Mouse (Mus musculus): ENCODE results near the gene Gls.
A peak's percentile ranks its signal among the peaks of the same experiment; 100 is the strongest.

The Gls gene

DNA sequence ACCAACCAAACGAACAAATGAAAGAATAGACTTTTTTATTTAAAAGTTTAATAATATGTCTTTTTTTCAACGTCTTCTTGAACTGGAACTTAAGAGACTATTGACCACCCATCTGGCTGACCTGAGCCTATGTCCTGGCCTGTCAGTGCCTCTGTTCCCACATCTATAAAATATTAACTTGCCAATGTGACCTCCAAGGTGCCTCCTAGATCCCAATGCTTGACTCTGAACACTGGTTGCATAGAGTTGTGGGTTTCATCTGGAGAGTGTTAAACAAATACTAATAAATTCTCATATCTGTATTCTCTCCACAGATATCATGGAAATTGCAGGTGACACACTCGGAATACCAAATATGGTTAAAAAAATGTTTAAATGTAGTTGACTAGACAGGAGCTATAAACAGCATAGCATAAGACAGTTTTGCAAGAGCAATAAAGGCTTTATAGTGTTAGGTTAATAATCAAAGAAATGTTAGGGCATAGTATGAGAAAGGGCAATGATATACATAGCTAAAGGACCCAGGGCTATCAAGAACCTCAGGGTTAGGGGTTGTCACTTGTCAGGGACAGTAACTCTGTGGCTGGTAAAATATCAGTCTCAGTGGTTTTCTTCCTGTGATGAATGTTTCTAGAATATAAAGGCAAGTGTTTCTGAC, 16.0 kb upstream of the Gls start:
- DNase-seq (ENCODE audit: low spot score in 2 of 2), result no peak

DNA sequence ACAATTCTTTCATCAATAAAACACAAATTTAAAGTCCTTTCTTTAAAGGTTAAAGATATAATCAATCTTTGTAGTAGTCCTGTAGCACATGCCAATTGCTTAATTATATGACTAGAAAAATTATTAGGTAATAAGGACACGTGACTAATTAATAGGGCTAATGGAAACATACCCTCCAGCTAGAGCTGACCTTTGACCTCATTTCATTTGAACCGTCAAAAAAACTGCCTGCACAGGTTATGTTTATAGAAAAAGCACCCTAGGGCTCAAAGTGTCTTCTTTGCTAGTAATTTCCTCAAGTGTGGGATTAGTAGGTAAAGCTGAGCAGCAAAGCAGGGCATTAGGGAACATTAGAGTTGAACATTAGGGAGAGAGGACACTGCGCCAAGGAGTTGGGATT, 9.2 kb upstream of the Gls start:
- no peak for DNase-seq (ENCODE audit: low spot score in 2 of 2)

DNA sequence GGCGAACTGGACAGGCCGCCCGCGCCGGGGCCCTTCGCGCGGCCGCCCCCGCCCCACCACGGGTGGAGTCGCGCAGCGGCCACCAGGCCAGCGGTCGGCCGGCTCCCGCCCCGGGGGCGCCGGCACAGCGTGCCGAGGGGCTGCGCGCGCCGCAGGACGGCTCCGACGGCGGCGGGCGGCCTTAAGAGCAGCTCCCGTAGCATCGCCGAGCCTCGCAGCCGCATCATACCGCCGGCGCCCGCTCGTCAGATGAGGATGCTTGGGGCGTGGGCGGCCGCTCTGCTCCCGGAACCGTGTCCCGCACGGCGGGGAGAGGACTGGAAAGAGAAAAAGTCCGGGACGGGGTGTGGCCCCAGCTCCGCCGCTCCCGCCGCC, 279 bp downstream of the Gls start:
- DNase-seq (ENCODE audit: low spot score in 2 of 2), result no peak

DNA sequence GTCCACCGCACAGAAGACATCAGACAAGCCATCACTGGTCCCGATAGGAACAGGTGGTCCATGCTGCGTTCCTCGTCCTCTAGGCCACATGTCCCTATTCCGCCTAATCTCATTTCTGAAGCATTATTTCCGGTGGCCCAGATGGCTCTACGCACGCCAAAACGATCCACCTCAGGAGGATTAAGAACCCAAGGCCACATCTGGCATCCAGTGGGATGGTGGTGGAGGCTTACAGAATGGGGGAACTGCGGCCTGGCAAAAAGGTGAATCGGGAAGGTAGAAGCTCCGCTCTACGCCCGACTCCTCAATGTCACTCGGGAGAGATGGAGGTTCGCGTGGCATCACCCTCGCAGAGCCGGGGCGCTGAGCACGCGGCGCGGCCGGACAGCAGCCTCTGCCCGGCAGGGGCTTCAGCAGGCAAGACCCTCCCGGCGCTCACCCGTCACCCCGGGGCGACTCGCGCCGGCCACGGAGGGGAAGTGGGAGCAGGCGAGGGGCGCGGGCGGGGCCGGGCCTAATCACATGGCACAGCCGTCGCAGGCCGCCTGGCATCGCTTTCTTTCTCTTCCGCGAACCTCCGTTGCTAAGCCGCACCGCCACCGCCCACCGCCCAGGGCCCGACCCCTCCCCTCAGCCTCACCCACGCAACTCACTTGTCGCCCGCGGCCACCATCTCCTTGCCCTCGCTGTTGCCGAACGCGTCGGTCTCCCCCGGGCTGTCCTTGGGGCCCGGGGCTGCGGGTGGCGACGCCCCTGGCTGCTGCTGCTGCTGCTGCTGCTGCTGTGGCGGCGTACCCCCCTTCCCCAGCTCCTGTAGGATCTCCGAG, 880 bp downstream of the Gls start:
- DNase-seq (ENCODE audit: low spot score in 2 of 2), result peak; percentile 31 to 66

DNA sequence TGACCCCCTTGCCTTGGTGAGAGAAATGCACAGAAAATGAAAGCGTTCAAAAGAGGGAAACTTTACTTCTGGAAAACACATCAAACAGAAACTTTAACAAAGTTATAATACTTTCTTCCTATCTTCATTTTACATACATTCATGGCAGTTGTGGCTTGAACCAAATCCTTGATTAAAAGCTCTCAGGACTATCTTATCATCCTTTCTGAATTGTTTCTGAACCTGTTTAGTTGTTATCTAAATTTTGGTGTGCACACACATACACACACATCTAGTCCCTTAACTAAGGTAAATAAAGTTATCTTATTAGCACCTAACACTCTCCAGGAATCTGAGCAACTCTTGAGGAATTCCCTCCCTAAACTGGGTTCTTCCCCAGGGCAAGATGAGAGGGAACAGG, 2.6 kb downstream of the Gls start:
- DNase-seq (ENCODE audit: low spot score in 2 of 2), result no peak

DNA sequence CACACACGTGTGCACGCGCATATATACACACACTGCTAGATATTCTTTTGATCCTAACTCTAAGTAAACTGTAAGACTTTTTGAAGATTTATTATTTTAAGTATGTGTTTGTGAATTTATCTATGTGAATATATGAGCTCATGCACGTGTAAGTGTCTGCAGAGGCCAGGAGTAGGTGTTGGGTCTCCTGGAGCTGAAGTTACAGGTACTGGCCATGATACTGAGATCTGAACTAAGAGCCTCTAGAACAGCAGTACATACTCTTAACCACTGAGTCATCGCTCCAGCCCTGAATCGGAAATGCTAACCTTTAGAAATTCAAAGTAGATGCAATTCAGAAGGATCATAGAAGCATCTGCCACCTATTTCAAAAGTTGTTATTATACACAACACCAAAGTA, 4.9 kb downstream of the Gls start:
- DNase-seq (ENCODE audit: low spot score in 2 of 2), result no peak

DNA sequence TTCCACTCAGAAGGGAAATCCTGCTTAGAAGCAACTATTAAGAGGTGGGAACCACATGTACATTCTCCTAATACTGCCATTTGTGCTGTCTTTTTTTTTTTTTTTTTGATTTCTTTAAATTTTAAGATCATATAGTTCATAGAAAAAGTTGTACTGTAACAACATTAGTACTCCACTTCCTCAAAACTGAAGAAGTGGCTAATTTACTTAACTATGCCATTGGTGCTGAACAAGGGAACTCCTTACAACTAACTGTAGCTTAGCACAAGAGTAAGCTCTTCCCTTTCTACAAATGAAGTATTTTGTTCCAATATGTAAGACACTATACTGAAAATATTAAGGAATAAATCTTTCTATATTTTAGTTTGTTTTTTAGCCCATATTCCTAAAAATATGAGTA, 6.6 kb downstream of the Gls start:
- DNase-seq (ENCODE audit: low spot score in 2 of 2), result no peak

DNA sequence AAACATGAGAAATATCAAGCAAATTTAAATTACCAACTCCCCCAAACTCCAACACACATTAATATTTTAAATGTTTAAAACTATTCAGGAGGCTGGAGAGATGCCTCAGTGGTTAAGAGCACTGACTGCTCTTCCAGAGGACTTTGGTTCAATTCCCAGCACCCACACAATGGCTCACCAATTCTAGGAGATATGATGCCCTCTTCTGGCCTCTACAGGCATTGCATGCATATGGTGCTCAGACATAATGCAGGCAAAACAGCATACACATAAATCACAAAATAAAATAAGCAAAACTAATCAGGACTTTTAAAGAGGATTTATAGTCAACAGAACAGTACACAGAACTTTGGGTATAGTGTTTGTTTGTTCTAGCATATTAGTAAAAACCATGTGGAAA, 16.3 kb downstream of the Gls start:
- no peak for DNase-seq (ENCODE audit: low spot score in 2 of 2)

DNA sequence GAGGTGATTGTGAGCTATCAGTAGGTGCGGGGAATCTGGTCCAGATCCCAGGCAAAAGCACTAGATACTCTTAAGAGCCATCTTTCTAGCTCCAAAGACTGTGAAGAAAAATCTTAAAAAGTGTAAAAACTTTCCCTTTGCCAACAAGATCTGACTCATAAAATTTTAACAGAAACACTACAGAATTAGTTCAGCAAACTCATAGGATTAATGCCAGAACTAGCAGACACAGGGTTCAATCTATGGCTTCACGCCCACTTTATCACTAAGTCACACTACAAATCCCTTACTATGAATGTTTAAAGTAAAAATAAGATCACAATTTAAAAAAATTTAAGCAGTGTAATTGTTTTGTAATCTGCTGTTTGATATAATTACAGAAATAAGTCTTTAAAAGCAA, 50.0 kb downstream of the Gls start:
- no peak for DNase-seq (ENCODE audit: low spot score in 2 of 2)

DNA sequence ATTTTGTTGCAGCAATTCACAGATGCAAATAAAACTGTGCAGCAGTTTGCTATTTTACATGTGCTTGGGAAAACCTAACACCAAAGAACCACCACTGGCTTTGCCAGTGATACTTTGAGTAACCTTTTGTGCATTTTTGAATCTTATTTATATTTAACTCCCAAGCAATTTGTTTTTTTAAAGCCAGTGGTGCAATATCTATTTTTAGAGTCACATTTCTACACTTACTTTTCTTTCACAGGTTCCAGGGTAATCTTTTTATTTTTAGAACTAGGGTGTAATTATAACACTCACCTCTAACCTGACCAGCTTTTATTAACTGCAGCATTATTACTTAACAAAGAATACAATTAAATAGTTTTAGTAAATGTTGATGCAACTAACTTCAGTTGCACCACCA, 51.0 kb downstream of the Gls start:
- no peak for DNase-seq (ENCODE audit: low spot score in 2 of 2)

DNA sequence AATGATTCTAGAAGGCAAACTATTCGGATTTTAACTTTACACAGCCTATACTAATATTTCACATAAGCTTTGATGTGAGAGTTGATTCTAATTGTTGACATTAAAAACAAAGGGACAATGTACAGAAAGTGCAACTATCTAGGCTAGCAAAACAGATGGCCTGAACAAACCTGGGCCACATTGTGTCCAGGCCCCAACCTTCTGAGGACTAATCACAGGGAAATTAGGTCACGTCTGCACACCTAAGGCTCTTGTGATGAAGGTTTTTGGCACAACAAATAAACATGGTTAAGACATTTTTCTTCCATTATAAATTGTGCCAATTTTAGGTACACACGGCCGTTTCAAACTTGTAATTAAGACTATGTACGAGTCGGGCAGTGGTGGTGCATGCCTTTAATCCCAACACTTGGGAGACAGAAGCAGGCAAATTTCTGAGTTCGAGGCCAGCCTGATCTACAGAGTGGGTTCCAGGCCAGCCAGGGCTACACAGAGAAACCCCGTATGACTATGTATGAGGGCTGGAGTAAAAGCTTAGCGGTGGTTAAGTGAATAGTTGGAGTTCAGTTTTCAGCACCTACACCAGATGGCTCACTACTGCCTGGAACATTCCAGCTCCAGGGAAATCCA, 53.0 kb downstream of the Gls start:
- no peak for DNase-seq (ENCODE audit: low spot score in 2 of 2)

DNA sequence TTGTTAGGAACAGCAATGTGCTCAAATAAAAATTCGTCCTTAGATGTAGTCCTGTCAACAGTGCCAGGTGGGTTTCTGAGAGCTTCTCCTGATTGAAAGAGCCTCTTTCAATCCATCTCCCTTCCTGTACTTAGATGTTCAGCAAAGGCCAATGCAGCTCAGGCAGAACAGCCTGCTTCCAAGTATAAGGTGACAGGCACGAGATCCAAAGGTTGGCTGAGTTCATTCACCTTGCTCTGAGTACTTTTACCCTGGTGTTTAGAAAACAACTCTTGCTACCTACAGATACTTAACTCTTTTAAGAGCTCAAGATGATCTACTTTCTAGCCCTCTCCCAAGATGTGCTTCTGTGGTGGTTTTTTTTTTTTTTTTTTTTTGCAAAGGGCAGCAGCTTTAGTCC, 56.0 kb downstream of the Gls start:
- no peak for DNase-seq (ENCODE audit: low spot score in 2 of 2)

DNA sequence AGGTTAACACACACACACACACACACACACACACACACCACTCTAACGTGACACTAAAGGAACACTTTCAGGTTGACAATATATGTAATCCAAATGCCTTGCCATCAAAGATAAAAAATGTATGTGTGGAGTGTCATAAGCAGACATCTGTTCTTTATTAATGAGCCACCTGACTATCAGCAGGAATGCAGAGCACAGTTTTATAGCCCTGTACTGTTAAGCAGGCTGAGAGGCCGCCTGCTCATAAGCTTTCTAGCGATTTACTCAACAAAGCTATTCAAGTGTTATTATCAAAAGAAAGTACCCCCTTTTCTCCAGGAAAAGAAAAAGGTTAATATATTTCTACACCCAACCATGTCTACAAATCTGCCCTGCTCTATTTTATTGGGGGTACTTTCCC, 57.0 kb downstream of the Gls start:
- no peak for DNase-seq (ENCODE audit: low spot score in 2 of 2)

DNA sequence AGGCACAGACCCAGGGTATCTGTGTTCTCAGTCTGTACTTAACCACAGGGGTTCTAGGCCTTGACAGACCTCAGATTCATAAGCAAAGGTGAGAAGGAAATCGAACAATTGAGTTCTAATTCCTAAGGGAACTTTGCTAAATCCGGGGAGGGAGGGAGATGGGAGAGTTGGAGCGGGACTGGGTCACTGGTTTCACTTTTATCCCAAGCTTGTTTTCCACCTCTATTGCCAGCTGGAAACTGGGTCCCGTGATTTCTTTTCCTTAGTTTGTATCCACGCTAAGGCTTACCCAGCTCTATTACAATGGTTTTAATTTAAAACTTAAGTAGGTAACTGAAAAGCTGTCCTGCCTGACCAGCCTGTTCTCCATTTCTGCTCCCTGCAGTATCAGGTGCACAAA, 57.7 kb downstream of the Gls start:
- no peak for DNase-seq (ENCODE audit: low spot score in 2 of 2)

DNA sequence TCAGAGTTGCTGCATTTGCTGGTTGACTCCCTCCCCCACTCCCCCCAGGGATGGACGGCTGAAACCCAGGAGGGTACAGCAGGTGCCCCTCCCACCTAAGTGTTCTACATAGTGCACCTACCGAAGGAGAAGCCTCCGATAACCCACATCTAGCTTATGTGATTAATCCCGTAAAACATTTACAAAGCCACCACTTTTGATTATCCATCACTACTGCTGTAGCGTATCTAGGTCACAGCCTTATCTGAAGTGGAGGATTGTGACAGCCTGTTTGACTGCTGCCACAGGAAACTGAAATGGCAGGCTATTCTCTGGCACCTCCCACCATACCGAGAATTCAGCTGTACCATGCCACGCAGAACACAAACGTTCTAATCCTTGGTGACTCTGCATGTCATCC, 61.8 kb downstream of the Gls start:
- no peak for DNase-seq (ENCODE audit: low spot score in 2 of 2)

DNA sequence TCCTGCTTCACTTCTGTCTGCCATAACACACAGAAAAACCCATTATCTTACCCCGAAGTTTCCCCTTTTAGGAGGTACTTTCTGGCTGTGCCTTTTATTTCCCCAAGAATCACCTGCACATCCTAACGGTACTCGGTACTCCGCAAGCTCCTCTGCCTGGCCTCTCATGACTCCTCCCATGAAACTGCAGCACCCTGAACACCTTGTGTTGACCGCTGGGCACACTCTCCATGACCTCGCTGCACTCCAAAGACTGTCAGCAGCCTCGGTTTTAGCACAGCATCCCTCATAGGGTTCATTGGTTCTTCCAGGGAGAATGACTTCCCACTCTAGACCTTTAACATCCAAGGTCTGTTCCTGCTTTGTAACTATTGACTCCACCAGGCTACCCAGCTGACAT, 62.3 kb downstream of the Gls start:
- no peak for DNase-seq (ENCODE audit: low spot score in 2 of 2)

DNA sequence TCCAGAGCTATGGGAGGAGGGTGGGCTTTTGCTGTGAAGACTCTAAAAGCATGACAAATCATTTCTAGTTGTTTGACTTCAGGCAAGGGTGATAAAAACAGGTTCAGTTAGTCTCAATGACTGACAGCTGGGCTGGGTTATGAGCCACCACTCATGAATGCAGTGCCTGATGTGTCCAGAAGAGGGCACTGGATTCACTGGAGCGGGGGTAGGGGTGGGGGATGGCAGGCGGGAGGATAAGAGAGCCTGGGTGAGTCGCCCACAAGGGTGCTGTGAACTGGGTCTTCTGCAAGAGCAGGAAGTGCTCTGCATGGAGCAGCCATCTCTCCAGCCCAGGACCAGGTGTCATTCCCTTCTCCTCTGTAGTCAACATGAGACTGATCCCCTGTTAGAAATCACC, 63.0 kb downstream of the Gls start:
- DNase-seq (ENCODE audit: low spot score in 2 of 2), result peak in 1 of 2 experiments; percentile 27

DNA sequence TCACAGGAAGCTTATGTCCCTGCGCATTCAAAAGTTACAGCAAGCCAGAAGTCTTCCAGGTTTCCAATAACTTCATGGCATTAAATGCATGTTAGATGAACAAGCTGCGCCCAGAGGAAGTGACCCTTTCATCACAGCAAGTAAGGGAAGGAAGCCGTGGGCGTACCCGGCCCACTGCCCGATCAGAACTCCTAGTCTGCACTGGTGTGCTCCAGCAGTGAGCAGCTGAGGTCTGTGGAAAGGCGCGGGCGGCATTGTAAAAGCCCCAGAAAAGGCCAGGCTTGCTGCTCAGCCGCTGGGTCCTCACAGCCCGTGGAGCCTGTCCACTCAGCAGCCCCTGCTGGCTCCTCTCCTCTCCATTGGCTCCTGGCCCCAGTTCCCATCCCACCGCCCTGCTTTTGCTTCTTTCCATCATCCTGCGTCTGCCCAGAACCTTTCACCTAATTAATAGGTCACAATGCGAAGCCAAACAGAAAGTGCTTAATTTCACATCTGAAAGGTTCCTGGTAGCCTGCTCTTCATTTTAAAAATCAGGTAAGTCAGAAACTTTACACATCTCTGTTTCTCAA, 66.3 kb downstream of the Gls start:
- DNase-seq (ENCODE audit: low spot score in 2 of 2), result no peak

DNA sequence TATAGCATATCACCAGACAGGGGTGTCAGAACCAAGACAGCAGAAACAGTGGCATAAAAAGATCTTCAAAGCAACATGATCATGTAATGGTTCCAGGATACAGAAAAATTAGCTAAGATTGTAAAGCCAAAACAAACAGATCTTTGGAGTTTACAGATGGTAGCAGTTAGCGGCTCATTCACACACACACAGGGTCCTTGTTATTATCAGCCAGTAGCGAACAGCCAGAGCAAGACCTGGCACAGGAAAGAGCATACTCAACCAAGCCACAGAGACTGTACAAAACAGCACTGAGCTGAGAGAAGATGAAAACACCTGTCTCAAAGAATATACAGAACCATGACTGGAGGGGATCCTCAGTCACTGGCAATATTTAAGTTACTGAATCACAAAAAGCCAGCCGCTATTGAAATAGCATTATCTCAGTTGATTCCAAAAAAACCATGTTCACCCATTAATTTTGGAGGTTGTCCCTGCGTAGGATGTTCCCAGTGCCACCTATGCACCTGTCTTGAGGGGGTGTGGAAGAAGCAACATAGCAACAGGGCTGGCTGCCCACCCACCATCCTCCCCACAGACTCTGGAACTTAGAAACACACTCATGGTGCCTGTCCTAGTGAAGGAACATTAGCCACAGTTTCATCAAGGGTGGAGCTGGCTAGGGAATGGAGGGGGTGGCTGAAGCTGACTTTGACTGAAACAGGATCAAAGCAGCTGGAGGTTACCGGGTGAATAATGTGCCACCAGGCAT, 69.2 kb downstream of the Gls start:
- no peak for DNase-seq (ENCODE audit: low spot score in 2 of 2)

DNA sequence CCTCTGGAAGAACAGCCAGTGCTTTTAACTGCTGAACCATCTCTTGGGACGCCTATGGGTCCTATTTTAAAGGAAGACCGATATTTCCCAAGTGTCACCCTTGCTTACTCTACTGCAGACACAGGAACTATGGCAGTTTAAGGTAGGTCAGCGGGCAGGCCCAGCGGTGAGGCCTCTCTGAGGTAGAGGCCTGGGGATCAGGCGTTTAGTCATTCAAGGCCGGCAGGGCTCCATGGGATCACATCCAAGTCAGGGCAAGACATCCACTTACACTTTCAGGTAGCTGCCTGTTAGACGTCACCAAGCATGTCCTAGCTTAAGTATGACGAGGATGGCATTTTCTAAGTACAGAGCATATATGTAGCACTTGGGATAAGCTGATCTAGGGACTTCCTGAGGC, 71.9 kb downstream of the Gls start:
- no peak for DNase-seq (ENCODE audit: low spot score in 2 of 2)

DNA sequence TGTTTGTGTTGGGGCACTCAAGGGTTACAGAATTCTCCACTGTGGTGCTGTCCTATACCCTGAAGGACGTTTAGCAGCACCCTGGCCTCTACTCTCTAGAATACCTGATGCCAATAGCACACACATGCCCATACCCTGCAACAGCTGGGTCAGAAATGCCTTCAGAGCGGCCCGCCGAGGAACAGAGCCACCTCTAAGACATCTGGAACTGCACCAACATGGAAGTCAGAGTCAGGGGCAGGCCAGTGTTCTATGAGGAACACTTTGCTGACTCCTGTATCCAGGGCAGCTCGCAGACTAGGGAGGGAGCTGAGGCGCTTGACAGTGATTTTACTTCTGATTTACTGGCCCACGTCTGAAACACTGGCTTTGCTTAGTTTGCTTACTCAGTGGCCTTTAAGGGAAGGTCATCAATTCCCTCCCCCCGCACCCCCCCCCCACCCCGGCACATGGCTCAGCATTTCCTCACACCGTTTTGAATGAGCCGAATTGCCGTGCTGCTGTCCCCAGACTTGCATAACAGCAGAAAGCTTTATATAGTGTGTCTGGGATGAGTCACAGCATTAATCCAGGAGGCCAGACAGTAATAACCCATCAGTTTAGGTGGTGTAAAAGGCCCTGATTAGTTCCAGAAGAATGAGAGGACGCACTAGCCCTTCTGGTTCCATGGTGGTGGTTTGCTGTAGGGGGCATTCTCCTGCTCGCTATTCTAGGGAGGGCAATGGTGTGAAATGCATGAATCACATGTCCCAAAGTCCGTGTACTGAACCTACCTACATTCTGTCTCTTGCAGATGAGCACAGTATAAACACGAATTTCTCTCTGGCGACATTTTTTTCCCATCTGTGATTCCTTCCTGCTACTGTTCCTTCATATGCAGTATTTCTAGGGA, 74.3 kb downstream of the Gls start:
- no peak for DNase-seq (ENCODE audit: low spot score in 2 of 2)

Data from cerebellum, postnatal 4 days (tissue).